Mouse (Mus musculus) lung, embryonic 15.5 days (tissue): Measurements from ENCODE around the gene Eme1. TPM values are rescaled to one million over a fixed set of nuclear protein-coding genes. Genes with fewer than 3 reads are reported as not detected.
"Not testable (repeated sequence)": the region's sequence is repeated elsewhere in the genome, so short reads cannot be mapped to it uniquely, and the experiment has no call there.

Source experiments
- ATAC-seq: fragments of 200-750 bp; cut with Nextera tagmentation; 2 replicates; pipeline ENCODE4 v1.8.0; 2017; ENCODE audit warnings: moderate number of reproducible peaks, borderline replicate concordance; ENCODE audit not compliant: low FRiP score, low TSS enrichment; ENCODE audit errors: extremely low read depth
- H3K27ac ChIP-seq: fragments of 300-500 bp; sonication (generic); 2 replicates; pipeline ENCODE4 v1.5.1; 2015; ENCODE audit warnings: moderate library complexity, mild to moderate bottlenecking, inconsistent platforms
- H3K27me3 ChIP-seq: fragments of 300-500 bp; sonication (generic); 2 replicates; pipeline ENCODE4 v1.6.1; 2015; ENCODE audit warnings: inconsistent platforms
- H3K36me3 ChIP-seq: fragments of 300-500 bp; sonication (generic); 2 replicates; pipeline ENCODE4 v1.6.1; 2015; ENCODE audit warnings: inconsistent platforms
- H3K4me1 ChIP-seq: fragments of 300-500 bp; sonication (generic); 2 replicates; pipeline ENCODE4 v1.6.1; 2015; ENCODE audit warnings: inconsistent platforms
- H3K4me2 ChIP-seq: fragments of 300-500 bp; sonication (generic); 2 replicates; pipeline ENCODE4 v1.6.1; 2015; ENCODE audit warnings: inconsistent platforms, mild to moderate bottlenecking, moderate library complexity
- H3K4me3 ChIP-seq: fragments of 300-500 bp; sonication (generic); 2 replicates; pipeline ENCODE4 v1.5.1; 2015; ENCODE audit warnings: mild to moderate bottlenecking, inconsistent platforms
- H3K9ac ChIP-seq: fragments of 300-500 bp; sonication (generic); 2 replicates; pipeline ENCODE4 v1.6.1; 2015; ENCODE audit warnings: inconsistent platforms
- H3K9me3 ChIP-seq: fragments of 300-500 bp; sonication (generic); 2 replicates; pipeline ENCODE4 v1.6.1; 2016; ENCODE audit warnings: inconsistent platforms
- WGBS: fragments of 180-500 bp; shearing (Covaris S2); methylation state at CpG from one replicate; pipeline ENCODE4 v1.1.7; 2015; 5-methylcytosine and 5-hydroxymethylcytosine counted together
- polyA plus RNA-seq: library from polyadenylated mRNA; unstranded; fragments of >200 nt; fragmentation: Nextera tagmentation; extraction: Ambion mirVana; gene quantifications from 2 replicates; pipeline ENCODE4 v1.2.1, GENCODE M21; 2015

Gene Eme1
- polyA plus RNA-seq = 24.8 and 26.2 TPM in 2 replicates

DNA sequence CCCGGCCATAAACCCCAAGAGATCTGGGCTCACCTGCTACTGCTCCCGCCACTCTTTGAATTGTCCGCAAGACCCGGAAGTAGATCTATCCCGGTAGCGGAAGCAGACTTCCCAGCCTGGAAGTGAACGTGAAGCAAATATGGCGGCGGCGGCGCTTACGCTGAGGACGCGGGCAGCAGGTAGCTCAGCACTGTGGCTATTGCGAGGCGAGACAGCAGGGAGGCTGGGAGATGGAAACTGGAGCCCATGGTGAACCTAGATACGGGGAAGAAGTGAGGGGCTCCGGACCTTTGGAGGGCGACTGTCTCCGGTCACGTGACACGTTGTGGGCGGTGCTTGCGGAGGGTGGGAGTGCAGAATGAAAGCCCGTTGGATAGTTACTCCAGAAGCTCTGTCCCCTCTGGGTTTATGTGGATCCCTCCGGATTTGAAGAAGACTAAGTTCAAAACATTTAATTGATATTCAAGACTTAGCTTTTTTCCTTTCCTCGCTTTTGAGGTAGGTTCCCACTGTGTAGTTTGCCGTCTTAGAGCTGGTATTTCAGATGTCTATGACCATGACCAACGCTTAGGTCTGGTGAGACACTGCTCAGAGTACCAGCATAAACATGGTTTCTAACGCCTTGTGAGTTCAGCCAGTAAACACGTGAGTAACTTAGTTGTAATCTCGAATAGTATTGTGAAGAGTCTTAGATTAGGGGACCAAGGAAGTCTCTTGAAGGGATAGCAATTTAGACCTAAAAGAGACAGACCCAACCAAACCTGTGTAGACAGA, at the start of gene Eme1, which contains the start of gene Mrpl27:
Eme1 (minus strand) TSS at position 302 of the 774 bp plus-strand sequence.
Mrpl27 (plus strand) TSS at position 105 of the 774 bp plus-strand sequence.
- WGBS = under 1% methylated on average over 32 of the region's 32 CpGs
- Histone ChIP-seq H3K4me1 (peaks cover 22% of the 10 kb centered on the region), H3K27me3 (no peaks in the 10 kb centered on the region), H3K9ac (peak within 1 kb of the TSS; percentile 76), H3K27ac (peak within 1 kb of the TSS; percentile 95), H3K4me2 (peak within 1 kb of the TSS; percentile 75), H3K9me3 (no peaks in the 10 kb centered on the region), H3K4me3 (peak within 1 kb of the TSS; percentile 82), H3K36me3 (peaks cover 26% of the 10 kb centered on the region)
- peak; percentile 86 for ATAC-seq

- no peaks in the 10 kb centered on the region for H3K36me3 ChIP-seq
- peak overlapping the region; percentile 43; the same call in 1 of the 2 replicates for H3K4me2 ChIP-seq
- peaks cover 11% of the 10 kb centered on the region for H3K27me3 ChIP-seq
- H3K27ac ChIP-seq = no peak overlapping the region
- no peak for ATAC-seq
- H3K4me3 ChIP-seq = no peak overlapping the region
- H3K9me3 ChIP-seq = no peaks in the 10 kb centered on the region
- no peak overlapping the region for H3K9ac ChIP-seq
- 23% methylated on average over 3 of the region's 3 CpGs for WGBS
- peaks cover 22% of the 10 kb centered on the region for H3K4me1 ChIP-seq
These were observed 48.4 kb upstream of the Eme1 start for GRCm38 (mm10) chr11:94702216-94702610.

DNA sequence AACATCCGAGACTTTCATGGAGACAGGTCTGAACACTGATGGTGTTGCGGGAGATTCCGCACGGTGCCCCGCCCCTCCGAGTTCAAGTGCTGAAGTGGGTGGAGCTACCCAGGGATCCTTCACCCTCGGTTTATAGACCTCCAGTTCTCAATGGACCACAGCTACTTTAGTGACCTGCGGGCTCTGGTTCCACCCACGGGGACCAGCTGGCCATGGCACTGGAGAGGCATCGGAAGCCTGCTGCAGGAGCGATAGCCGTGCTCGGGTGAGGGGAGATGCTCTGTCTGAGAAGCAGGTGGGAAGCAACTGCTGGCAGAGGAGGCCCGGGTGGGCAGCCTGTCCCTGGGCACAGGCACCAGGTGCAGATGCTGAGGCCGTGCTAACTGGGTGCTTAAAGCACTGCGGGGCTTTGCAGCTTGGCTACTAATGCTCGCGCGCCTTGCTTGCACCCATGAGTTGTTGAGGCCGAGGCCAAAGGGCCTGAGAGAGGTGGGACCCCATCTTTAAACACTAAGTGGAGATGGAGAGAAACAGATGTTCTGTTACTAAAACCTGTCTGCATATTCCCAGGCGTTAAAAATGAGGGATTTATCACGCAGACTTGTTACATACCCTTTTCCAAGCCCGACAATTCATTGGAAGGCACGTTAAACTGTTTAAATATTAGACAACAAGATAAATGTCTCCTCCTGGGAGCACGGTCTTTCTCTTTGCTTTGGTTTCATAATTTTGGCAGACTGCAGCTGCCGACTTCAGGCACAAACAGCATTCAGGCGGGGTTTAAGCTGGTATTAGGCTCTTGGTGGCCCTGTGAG, 47.8 kb upstream of the Eme1 start:
- Histone ChIP-seq H3K9ac (no peak overlapping the region), H3K4me3 (peak overlapping the region; percentile 1; the same call in 1 of the 2 replicates), H3K27ac (no peak overlapping the region), H3K4me1 (peaks cover 22% of the 10 kb centered on the region), H3K36me3 (no peaks in the 10 kb centered on the region), H3K9me3 (no peaks in the 10 kb centered on the region), H3K27me3 (peaks cover 11% of the 10 kb centered on the region), H3K4me2 (peak overlapping the region; percentile 43)
- 27% methylated on average over 27 of the region's 27 CpGs for WGBS
- no peak for ATAC-seq

GRCm38 (mm10) chr11:94699399-94699798, 45.6 kb upstream of the Eme1 start:
- H3K27ac ChIP-seq = no peak overlapping the region
- H3K9ac ChIP-seq = no peak overlapping the region
- no peak overlapping the region for H3K4me2 ChIP-seq
- WGBS = 98% methylated on average over 3 of the region's 3 CpGs
- no peaks in the 10 kb centered on the region for H3K9me3 ChIP-seq
- H3K36me3 ChIP-seq = no peaks in the 10 kb centered on the region
- peaks cover 11% of the 10 kb centered on the region for H3K27me3 ChIP-seq
- no peak overlapping the region for H3K4me3 ChIP-seq
- ATAC-seq = no peak
- peaks cover 22% of the 10 kb centered on the region for H3K4me1 ChIP-seq

DNA sequence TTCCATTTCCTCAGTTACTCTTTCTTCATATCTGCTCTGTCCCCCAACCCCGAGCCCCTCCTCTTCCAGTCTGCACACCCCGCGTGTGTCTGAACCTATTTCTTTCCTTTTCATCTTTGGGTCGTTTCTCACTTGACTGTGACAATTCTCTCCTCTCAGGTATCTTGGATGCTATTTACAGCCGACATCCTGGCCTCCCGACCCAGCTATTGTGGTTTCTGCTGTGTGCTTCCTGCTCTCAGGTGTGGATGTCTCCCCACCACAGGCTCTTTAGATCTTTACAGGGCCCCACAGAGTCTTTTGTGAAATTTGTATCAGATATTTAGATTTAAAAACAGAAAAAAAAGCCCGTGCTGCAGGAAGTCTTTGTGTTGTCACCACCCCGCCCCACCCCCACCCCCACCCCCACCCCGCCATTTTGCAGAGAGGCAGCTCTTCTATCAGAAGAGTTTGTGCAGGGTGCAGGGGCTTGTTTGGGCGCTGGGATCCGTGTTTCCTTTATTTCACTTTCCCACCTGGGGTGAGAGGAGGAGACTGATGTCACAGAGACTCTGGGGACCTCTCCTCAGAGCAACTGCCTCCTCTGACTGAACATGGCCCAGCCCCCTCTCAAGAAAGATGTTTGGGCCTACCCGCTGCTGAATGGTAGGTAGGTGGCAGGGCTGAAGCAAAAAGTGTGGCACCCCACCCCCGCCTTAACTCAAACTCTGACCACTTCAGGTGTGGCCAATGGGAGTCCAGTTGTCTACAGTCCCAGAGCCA, 44.1 kb upstream of the Eme1 start:
- Histone ChIP-seq H3K27me3 (peaks cover 11% of the 10 kb centered on the region), H3K4me3 (no peak overlapping the region), H3K4me2 (no peak overlapping the region), H3K27ac (no peak overlapping the region), H3K36me3 (no peaks in the 10 kb centered on the region), H3K9me3 (no peaks in the 10 kb centered on the region), H3K4me1 (peaks cover 17% of the 10 kb centered on the region), H3K9ac (no peak overlapping the region)
- ATAC-seq = no peak
- 44% methylated on average over 13 of the region's 13 CpGs for WGBS

- WGBS = 88% methylated on average over 2 of the region's 2 CpGs
These were observed 43.4 kb upstream of the Eme1 start for GRCm38 (mm10) chr11:94697140-94697539.

DNA sequence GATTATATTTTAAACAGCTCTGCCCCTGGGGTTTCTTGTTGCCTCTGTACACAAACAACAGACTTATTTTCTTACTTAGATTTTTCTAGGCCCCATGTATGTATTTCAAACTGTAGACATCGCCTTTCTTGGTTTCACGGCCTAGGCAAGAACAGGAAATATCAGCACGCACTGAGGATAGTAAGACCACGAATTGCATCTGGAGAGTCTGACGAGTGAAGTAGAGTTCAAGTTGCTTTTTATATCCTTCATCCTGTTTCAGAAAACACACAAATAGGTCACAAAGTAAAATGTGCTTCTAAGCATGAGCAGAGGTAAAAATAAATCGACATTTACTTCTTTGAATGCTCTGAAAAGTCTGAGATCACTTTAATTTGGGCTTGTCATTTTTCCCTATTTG, 41.7 kb upstream of the Eme1 start:
- no peak overlapping the region for H3K9ac ChIP-seq
- H3K4me1 ChIP-seq = 0 out of 2 replicates have a peak, but pooled peaks cover 5% of the 10 kb centered on the region
- no peak for ATAC-seq
- no peaks in the 10 kb centered on the region for H3K27me3 ChIP-seq
- no peaks in the 10 kb centered on the region for H3K9me3 ChIP-seq
- no peak overlapping the region for H3K27ac ChIP-seq
- H3K36me3 ChIP-seq = no peaks in the 10 kb centered on the region
- H3K4me2 ChIP-seq = no peak overlapping the region
- no peak overlapping the region for H3K4me3 ChIP-seq
- 66% methylated on average over 6 of the region's 6 CpGs for WGBS

More at GRCm38 (mm10) chr11:94697140-94697539, 43.4 kb upstream of the Eme1 start:
- Histone ChIP-seq H3K4me1 (peaks cover 16% of the 10 kb centered on the region), H3K27me3 (peaks cover 11% of the 10 kb centered on the region), H3K4me2 (no peak overlapping the region), H3K4me3 (no peak overlapping the region), H3K36me3 (no peaks in the 10 kb centered on the region), H3K9me3 (no peaks in the 10 kb centered on the region), H3K9ac (no peak overlapping the region), H3K27ac (no peak overlapping the region)
- ATAC-seq = no peak

GRCm38 (mm10) chr11:94692502-94692901, 38.7 kb upstream of the Eme1 start:
- not testable (repeated sequence) for H3K9me3 ChIP-seq, H3K4me2 ChIP-seq, H3K4me3 ChIP-seq, H3K27me3 ChIP-seq, H3K36me3 ChIP-seq, H3K4me1 ChIP-seq, ATAC-seq, H3K27ac ChIP-seq, H3K9ac ChIP-seq

DNA sequence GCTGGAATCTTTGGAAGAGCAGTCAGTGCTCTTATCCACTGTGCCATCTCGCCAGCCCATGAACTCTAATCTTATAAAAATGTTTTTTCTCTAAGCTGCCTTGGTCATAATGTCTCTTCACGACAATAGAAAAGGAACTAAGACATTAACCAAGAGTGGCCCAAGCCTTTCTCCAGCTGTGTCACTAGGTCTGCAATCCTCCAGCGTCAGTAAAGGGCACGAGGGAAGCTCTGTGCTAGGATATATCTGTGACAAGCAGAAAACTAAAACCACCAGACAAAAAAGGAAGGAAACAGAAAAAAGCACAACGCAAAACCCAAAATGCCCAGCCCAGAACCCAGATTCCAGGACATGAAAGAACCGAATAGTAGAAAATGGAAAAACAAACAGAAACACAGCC, 33.4 kb upstream of the Eme1 start:
- Histone ChIP-seq H3K27me3 (no peaks in the 10 kb centered on the region), H3K4me1 (no peaks in the 10 kb centered on the region), H3K9ac (no peak overlapping the region), H3K4me3 (no peak overlapping the region), H3K9me3 (no peaks in the 10 kb centered on the region), H3K4me2 (no peak overlapping the region), H3K27ac (no peak overlapping the region), H3K36me3 (no peaks in the 10 kb centered on the region)
- WGBS = 73% methylated on average over 6 of the region's 6 CpGs
- ATAC-seq = no peak

DNA sequence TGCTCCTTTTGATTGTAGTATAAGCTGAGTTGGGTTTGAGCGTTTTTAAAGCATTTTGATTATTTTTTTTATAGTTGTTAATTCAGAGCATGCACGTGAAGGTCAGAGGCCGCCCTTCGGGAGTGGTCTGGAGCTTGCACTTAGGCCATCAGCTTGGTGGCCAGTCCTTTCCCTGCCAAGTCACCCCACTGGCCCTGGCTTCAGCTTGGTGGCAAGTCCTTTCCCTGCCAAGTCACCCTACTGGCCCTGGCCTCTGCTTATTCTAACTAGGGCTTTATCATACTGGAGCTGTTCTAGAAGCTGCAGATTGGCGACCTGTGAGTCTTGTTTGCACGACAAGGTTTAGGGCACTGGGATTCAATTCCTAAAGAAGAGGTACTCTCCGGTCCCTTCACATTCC, 28.7 kb upstream of the Eme1 start:
- Histone ChIP-seq H3K27me3 (no peaks in the 10 kb centered on the region), H3K36me3 (no peaks in the 10 kb centered on the region), H3K9me3 (no peaks in the 10 kb centered on the region), H3K9ac (no peak overlapping the region), H3K4me1 (peaks cover 4% of the 10 kb centered on the region; the same call in 1 of the 2 replicates), H3K27ac (no peak overlapping the region), H3K4me3 (no peak overlapping the region), H3K4me2 (no peak overlapping the region)
- 66% methylated on average over 7 of the region's 7 CpGs for WGBS
- no peak for ATAC-seq

DNA sequence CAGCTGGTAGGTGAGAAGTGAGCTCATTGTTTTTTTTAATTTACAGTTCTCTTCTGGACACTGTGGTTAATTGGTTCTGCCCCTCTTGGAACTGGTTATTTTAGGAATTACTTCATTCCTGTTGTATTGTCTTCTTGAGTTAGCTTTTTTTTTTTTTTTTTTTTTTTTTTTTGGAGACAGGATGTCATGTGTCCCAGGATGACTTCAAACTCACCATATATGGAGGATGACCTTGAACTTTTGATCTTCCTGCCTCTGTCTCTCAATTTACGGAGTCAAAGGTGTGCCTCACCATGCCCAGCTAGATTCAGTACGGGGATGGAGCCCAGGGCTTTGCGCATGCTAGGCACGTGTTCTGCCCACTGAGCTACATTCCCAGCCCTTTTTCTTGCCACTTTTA, 27.9 kb upstream of the Eme1 start:
- Histone ChIP-seq H3K9ac (no peak overlapping the region), H3K4me3 (no peak overlapping the region), H3K9me3 (no peaks in the 10 kb centered on the region), H3K4me1 (peaks cover 4% of the 10 kb centered on the region; the same call in 1 of the 2 replicates), H3K4me2 (no peak overlapping the region), H3K36me3 (no peaks in the 10 kb centered on the region), H3K27ac (no peak overlapping the region), H3K27me3 (no peaks in the 10 kb centered on the region)
- WGBS = 67% methylated on average over 4 of the region's 4 CpGs
- ATAC-seq = no peak
